Mouse (Mus musculus): ENCODE results near the gene Scn8a.

GRCm38 (mm10) chr15:101051869-101052268 lies 182.2 kb downstream of the Scn8a start:
- TF ChIP-seq FLI1 (IDR thresholded peaks at IDR 0.05; ENCODE audit: low read length) (no peak), GATA1 (IDR thresholded peaks at IDR 0.05; ENCODE audit: borderline replicate concordance, low read length) (no peak)

Data from megakaryocyte, embryonic 14.5 days (primary cell).